Mouse (Mus musculus) left cerebral cortex, postnatal 4 days (tissue): Measurements from ENCODE around the gene 1600002K03Rik. TPM values are rescaled to one million over a fixed set of nuclear protein-coding genes. Genes with fewer than 3 reads are reported as not detected.
"Not testable (repeated sequence)": the region's sequence is repeated elsewhere in the genome, so short reads cannot be mapped to it uniquely, and the experiment has no call there.

Experiments
- DNase-seq: peaks from one replicate; pipeline ENCODE4 v3.0.0-alpha.2; 2022
- intact Hi-C: fragments of 180-260 bp; cut with DNase I; formaldehyde crosslinking; loops from one replicate; pipeline ENCODE4 v1.15.1; 2025
- total RNA-seq, 2 experiments: library from RNA; stranded (reverse); gene quantifications; 2 replicates each; pipeline ENCODE4 v1.2.3; 2021

The 1600002K03Rik gene
- total RNA-seq, 2 experiments from 2014 or later: 6.0 to 6.1 TPM

DNA sequence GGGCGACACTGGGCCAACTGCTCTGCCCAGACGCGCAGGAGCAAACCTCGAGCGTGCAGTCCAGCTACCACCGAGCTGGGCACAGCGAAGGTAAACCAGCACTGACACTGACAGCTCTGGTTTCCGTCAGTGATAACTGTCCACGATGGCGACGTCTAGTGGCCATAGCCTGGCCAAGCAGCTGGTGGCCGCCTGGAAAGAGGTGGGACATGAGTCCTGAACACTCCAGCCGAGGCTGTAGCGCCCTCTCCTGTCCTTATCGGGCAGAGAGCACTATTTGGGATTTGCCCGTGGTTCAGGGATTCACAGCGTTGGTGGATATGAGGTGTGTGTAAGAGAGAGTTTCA lies 7.8 kb upstream of the 1600002K03Rik start:
- intact Hi-C loops: loop anchor here (2.0 kb wide), 1 partner anchor 16 kb away; the partner anchor contains the start of gene Midn

DNA sequence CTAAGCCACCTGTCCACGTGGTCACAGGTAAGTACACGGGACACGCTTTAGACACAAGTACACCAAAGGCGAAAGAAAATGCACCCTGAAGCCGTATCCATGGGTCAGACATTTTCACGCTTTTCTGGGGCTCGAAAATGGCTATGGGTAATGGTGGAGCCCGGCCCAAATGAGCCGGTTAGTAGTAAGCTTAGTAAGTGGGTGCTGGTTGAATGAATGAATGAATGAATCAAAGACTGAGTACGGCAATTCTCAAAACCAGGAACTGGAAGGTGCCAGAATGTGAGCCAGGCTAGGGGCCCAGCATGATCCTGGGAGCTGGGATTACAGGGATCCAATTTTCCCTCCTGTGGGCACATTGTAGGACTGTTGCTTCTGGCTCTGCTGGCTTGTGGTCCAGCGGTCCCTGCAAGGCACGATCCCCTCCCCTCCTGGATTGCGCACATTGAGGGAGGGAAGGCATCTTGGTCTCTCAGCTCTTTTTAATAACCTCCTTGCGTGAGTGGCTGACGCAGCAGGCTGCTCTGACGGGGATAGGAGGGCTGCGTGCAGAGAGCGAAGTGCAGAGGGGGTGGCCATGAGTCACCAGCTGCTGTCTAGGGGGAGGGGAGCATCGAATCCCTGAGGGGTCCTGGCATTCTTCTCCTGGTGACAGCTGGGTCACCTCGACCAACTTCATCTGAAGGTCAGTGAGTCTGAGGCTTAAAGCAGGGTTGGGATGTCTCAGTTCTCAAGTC lies 7.2 kb upstream of the 1600002K03Rik start, which contains the start of gene Cirbp:
TSS of gene Cirbp (plus strand) at position 594 of the 737 bp plus-strand sequence.
- intact Hi-C loops: loop anchor here (2.0 kb wide), 1 partner anchor 17 kb away; the partner anchor contains the start of gene Midn
- DNase-seq: peak; percentile 68

More for the DNA sequence above, 7.8 kb upstream of the 1600002K03Rik start:
- peak; percentile 98 for DNase-seq

DNA sequence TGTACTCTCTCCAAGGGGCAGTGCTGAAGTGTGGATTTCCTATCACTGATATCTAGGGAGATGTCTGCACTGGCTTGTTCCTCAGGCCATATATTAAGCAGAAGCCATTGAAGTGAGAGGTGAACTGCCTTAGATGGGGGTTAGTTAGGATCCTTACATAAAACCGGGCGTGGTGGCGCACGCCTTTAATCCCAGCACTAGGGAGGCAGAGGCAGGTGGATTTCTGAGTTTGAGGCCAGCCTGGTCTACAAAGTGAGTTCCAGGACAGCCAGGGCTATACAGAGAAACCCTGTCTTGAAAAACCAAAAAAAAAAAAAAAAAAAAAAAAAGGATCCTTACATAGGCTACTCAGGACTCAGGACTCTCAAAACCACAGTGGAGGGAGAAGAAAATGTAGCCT lies 6.6 kb upstream of the 1600002K03Rik start:
- DNase-seq, intact Hi-C loops: not testable (repeated sequence)

DNA sequence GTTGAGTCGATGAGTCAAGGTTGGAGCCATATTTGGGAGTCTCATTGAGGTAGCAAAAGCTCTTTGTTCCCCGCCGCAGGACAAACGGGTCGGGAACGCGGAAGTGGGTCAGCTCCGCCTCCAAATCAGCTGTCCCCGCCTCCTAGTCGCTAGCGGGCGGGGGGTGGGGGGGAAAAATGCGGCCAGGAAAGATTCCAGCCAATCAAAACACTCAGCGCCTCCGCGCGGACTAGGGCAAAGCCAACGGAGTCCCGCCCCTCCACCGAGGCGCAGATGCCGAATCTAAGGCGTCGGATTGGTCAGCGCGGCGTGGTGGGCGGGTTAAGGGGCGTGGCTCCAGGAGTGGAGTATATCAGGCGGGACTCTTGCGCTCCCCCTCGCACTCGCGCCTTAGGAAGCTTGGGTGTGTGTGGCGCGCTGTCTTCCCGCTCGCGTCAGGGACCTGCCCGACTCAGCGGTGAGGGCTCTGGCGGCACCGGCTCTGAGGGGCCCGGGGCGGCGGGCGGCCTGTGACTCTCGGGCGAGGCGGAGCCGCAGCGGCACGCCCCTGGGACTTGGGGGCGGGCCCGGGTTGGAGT lies 5.2 kb upstream of the 1600002K03Rik start:
- intact Hi-C loops: no loop called here
- peak; percentile 99 for DNase-seq

- peak; percentile 95 for DNase-seq
- intact Hi-C loops: no loop called here
Observed at GRCm38 (mm10) chr10:80168038-80168661, 4.6 kb upstream of the 1600002K03Rik start.

- DNase-seq: no peak
- intact Hi-C loops: no loop called here
Observed at GRCm38 (mm10) chr10:80169070-80169469, 3.7 kb upstream of the 1600002K03Rik start.

GRCm38 (mm10) chr10:80169651-80170050 lies 3.1 kb upstream of the 1600002K03Rik start:
- DNase-seq: no peak
- intact Hi-C loops: no loop called here

- no peak for DNase-seq
- intact Hi-C loops: no loop called here
Observed at GRCm38 (mm10) chr10:80170052-80170451, 2.7 kb upstream of the 1600002K03Rik start.

DNA sequence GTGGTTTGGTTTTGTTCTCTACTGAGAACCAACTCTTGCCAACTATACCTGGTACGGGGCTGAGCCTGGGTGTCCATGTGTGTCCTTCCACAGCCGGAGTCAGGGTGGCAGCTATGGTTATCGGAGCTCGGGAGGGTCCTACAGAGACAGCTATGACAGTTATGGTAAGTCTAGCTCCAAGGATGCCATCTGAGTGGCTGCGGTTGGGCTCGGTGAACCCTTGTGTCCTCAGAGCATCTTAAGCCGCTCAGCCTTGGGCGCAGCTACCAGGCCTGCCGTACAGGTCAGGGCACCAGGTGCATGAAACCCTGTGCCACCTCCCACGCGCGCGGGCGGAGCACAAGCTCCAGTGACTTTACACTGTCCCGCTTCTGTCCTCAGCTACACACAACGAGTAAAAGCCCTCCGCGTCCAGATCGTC lies 2.1 kb upstream of the 1600002K03Rik start:
- no peak for DNase-seq
- intact Hi-C loops: no loop called here

DNA sequence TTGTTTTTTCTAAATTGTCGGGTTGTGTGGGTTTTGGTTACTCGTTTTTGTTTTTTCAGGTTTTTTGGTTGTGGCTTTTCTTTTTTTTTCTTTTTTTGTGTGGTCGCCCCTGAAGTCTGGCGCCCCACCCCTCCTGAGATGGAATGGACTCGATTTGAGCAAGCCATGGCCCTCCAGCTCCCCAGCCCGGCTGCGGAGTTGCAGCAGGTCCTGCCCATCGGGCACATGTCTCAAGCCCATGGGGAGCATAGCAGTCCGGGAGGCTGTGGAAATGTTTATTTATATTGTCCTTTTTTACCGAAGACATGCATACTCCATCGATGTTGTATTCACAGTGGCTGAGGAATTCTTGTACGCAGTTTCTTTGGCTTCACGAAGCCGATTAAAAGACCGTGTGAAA lies 1.5 kb upstream of the 1600002K03Rik start:
- intact Hi-C loops: no loop called here
- DNase-seq: no peak

- DNase-seq: no peak
- intact Hi-C loops: no loop called here
Observed at GRCm38 (mm10) chr10:80171760-80172526, 801 bp upstream of the 1600002K03Rik start.

DNA sequence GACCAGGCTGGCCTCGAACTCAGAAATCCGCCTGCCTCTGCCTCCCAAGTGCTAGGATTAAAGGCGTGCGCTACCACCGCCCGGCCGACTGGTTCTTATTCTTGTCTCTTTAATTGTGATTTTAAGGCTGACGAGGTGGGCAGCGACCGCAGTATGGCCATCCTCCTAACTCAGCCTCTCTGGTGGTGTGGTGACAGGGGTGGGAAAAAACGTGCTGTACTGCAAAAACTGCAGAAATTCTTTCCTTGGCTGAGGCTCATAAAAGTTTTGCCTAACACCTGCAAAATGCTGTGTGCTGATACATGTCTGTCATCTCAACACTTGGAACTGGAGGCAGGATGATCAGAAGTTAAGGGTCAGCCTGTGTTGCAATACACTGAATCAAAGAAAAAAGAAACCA lies 614 bp downstream of the 1600002K03Rik start:
- intact Hi-C loops: no loop called here
- DNase-seq: no peak

GRCm38 (mm10) chr10:80173955-80174640 lies 1.4 kb downstream of the 1600002K03Rik start:
- no peak for DNase-seq
- intact Hi-C loops: no loop called here

GRCm38 (mm10) chr10:80174705-80175104 lies 2.0 kb downstream of the 1600002K03Rik start:
- DNase-seq: no peak
- intact Hi-C loops: loop anchor here (1.0 kb wide), 1 partner anchor 71 kb away; no protein-coding TSS in a partner anchor

DNA sequence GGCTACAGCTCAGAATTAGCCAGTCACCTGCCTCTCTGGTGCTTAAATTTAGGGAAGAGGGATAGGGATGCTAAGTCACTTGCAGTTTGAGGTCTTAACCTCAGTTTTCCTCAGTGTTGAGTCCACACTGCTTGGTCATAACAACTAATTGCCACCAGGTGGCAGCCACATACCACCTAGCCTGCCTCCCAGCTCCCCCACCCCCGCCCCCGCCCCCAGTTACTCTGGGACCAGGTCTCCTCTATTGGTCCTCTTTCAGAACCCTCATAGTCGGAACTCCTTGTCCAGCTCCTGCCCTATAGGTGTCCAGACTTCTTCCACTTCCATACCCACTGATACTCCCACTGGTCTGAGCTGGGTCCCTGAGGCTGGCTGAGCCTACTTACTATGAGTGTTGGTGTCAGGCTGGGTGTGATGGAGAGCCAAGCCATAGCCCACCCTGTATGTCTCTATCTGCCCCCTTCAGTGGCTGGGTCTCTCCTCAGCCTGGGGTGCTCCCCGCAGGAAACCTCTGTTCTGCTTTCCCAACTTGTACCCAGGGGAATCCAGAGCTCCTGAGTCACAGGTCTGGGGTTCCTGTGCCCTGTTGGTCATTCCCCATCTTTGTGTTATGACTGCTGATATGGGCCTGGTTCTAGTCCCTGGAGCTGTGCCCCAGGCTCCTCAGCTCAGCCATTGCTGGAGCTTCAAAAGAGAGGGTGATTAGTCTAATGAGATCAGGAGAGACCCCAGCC lies 3.0 kb downstream of the 1600002K03Rik start:
- DNase-seq: peak; percentile 67
- intact Hi-C loops: loop anchor here (1.0 kb wide), 1 partner anchor 70 kb away; no protein-coding TSS in a partner anchor

- no peak for DNase-seq
- intact Hi-C loops: no loop called here
Observed at GRCm38 (mm10) chr10:80176270-80176834, 3.6 kb downstream of the 1600002K03Rik start.

DNA sequence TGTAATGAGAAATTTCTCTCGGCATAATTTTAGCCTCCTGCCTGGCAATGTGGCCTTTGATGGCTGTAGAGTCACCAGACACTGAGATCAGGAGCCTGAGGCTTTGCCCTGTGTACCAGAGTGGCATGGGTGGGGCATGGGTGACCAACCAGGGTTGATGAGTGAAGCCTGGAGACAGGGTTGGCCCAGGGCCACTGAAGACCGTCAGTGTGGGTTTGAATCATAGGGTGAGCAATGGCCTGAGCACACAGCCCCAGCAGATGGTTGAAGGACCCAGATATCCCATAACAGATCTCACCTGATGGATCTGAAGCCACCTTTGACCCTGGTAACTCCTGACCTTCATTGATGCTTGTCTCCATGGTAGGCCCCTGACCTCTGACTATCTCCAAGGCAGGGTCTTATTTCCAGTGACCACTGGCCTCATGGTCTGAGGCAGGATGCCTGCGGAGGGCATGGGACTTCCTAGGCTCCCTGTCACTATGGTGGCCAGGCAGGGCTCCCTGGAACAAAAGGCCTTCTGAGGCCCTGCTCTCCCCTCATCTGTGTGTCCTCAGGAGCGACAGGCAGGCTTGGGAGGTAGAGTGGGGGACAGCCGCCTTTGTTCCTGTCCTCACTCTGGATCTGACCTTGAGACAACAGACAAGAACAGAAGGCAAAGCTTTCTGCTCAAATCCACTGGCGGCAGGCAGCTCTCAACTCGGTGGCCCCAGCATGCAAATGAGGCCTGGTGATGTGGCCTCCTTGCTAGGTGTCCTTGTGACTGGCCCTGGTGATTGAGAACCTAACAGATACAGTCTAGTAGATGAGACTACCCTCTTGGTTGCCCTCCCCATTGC lies 4.9 kb downstream of the 1600002K03Rik start:
- DNase-seq: no peak
- intact Hi-C loops: no loop called here
